12 mouse cellular contexts compared by ENCODE assay signal in genomic region chr5:115493441-115493840, GRCm38 (mm10). TPM values are rescaled to one million over a fixed set of nuclear protein-coding genes. Genes with fewer than 3 reads are reported as not detected.
DNase-seq lines count a peak whose midpoint lies in the region; ATAC-seq and TF ChIP-seq lines count a peak whose summit lies in the region.
"Had no signal": no experiment of that assay in that cellular context is flagged by ENCODE, and none has a peak within 500 bp of the region (broad histone marks: within the 10 kb centered on the region; RNA-seq: fewer than 3 reads in every experiment).

No protein-coding gene starts in this region.

- H3K9me3 ChIP-seq in heart, embryonic 10.5 days = no peaks in the 10 kb centered on the region
- no peaks in the 10 kb centered on the region for H3K9me3 ChIP-seq in lung, postnatal 0 days (ENCODE audit: low read length)
- H3K9me3 ChIP-seq in embryonic facial prominence, embryonic 14.5 days (ENCODE audit: control insufficient read depth, low read length) = no peaks in the 10 kb centered on the region
- no peaks in the 10 kb centered on the region for H3K9me3 ChIP-seq in stomach, embryonic 16.5 days (replicated peaks; ENCODE audit: control insufficient read depth, low read length)

- H3K9ac ChIP-seq in lung, postnatal 0 days (replicated peaks; ENCODE audit: low read depth) = no peak overlapping the region
- H3K9ac ChIP-seq in embryonic facial prominence, embryonic 14.5 days (ENCODE audit: low read depth, low read length) = no peak overlapping the region
- H3K9ac ChIP-seq in stomach, embryonic 16.5 days (ENCODE audit: low read length) = peak overlapping the region; percentile 26; the same call in 1 of the 2 replicates

- 54% methylated on average over 5 of the region's 5 CpGs for WGBS in heart, embryonic 10.5 days
- WGBS in lung, postnatal 0 days = 30% methylated on average over 5 of the region's 5 CpGs
- WGBS in embryonic facial prominence, embryonic 14.5 days = 24% methylated on average over 5 of the region's 5 CpGs
- 46% methylated on average over 5 of the region's 5 CpGs for WGBS in stomach, embryonic 16.5 days

- H3K36me3 ChIP-seq in heart, embryonic 10.5 days = no peaks in the 10 kb centered on the region
- no peaks in the 10 kb centered on the region for H3K36me3 ChIP-seq in lung, postnatal 0 days (ENCODE audit: insufficient read depth, low read length)
- H3K36me3 ChIP-seq in embryonic facial prominence, embryonic 14.5 days (ENCODE audit: control insufficient read depth, insufficient read depth, low read length) = no peaks in the 10 kb centered on the region
- no peaks in the 10 kb centered on the region for H3K36me3 ChIP-seq in stomach, embryonic 16.5 days (ENCODE audit: control insufficient read depth, insufficient read depth, low read length)

- H3K27ac ChIP-seq in heart, embryonic 10.5 days = peak overlapping the region; percentile 13; the same call in 1 of the 2 replicates
- peak overlapping the region; percentile 80 for H3K27ac ChIP-seq in lung, postnatal 0 days (ENCODE audit: low read length)
- H3K27ac ChIP-seq in embryonic facial prominence, embryonic 14.5 days (replicated peaks; ENCODE audit: low read depth, low read length) = peak overlapping the region; percentile 84
- peak overlapping the region; percentile 79 for H3K27ac ChIP-seq in stomach, embryonic 16.5 days (ENCODE audit: low read length)

- H3K27me3 ChIP-seq in heart, embryonic 10.5 days (ENCODE audit: insufficient read depth, poor library complexity, severe bottlenecking) = no peaks in the 10 kb centered on the region
- H3K27me3 ChIP-seq in lung, postnatal 0 days (replicated peaks; ENCODE audit: insufficient read depth, low read length) = no peaks in the 10 kb centered on the region
- H3K27me3 ChIP-seq in embryonic facial prominence, embryonic 14.5 days (replicated peaks; ENCODE audit: control insufficient read depth, insufficient read depth, low read length) = no peaks in the 10 kb centered on the region
- no peaks in the 10 kb centered on the region for H3K27me3 ChIP-seq in stomach, embryonic 16.5 days (ENCODE audit: control insufficient read depth, insufficient read depth, low read length)

- no peak overlapping the region for H3K4me3 ChIP-seq in heart, embryonic 10.5 days
- no peak overlapping the region for H3K4me3 ChIP-seq in lung, postnatal 0 days (ENCODE audit: low read depth, low read length)
- H3K4me3 ChIP-seq in embryonic facial prominence, embryonic 14.5 days (ENCODE audit: low read depth, low read length) = no peak overlapping the region
- no peak overlapping the region for H3K4me3 ChIP-seq in stomach, embryonic 16.5 days (replicated peaks; ENCODE audit: low read length)
- H3K4me3 ChIP-seq: erythroblast, embryonic 14.5 days had no signal

- no peak for TF ChIP-seq CTCF in lung, postnatal 0 days (IDR thresholded peaks at IDR 0.05)

- DNase-seq in heart, embryonic 10.5 days (ENCODE audit: low spot score) = no peak
- DNase-seq in heart, postnatal 14 days = no peak
- peak; percentile 54 for DNase-seq in lung, postnatal 0 days (ENCODE audit: low spot score)
- no peak for DNase-seq in lung, adult 18-20 months
- peak; percentile 90 for DNase-seq in embryonic facial prominence, embryonic 14.5 days (ENCODE audit: low spot score)
- DNase-seq in left cerebral cortex, postnatal 36 days (ENCODE audit: low spot score in 2 of 2) = no peak
- DNase-seq in kidney, adult 9 months = no peak

- intact Hi-C loops in heart, postnatal 14 days (cut with DNase I) = no loop called here
- intact Hi-C loops in left cerebral cortex, postnatal 36 days (cut with DNase I) = no loop called here

- H3K4me1 ChIP-seq in heart, embryonic 10.5 days = peaks cover 27% of the 10 kb centered on the region
- H3K4me1 ChIP-seq in lung, postnatal 0 days (ENCODE audit: insufficient read depth, low read depth, low read length) = peaks cover 9% of the 10 kb centered on the region; the same call in 1 of the 2 replicates
- H3K4me1 ChIP-seq in embryonic facial prominence, embryonic 14.5 days (ENCODE audit: control insufficient read depth, insufficient read depth, low read length) = peaks cover 22% of the 10 kb centered on the region
- H3K4me1 ChIP-seq in stomach, embryonic 16.5 days (ENCODE audit: control insufficient read depth, insufficient read depth, low read length) = peaks cover 23% of the 10 kb centered on the region

- no peak overlapping the region for H3K4me2 ChIP-seq in lung, postnatal 0 days (replicated peaks; ENCODE audit: low read depth, low read length)
- peak overlapping the region; percentile 1; the same call in 1 of the 2 replicates for H3K4me2 ChIP-seq in embryonic facial prominence, embryonic 14.5 days (ENCODE audit: low read depth, low read length)
- no peak overlapping the region for H3K4me2 ChIP-seq in stomach, embryonic 16.5 days (ENCODE audit: low read depth, low read length)

- no peak for TF ChIP-seq EP300 in lung, postnatal 0 days (IDR thresholded peaks at IDR 0.05)

- ATAC-seq in lung, postnatal 0 days = no peak
- ATAC-seq in embryonic facial prominence, embryonic 14.5 days (ENCODE audit: low read depth) = no peak
- ATAC-seq in stomach, embryonic 16.5 days (ENCODE audit: insufficient read depth, low FRiP score) = no peak
- ATAC-seq: activated CD4-positive, CD25-positive, alpha-beta regulatory T cell, adult 4 months had no signal

RNA-seq across cellular contexts. Expression of gene Sirt4, which starts 8.9 kb away (rescaled TPM):
- polyA plus RNA-seq in heart, embryonic 10.5 days (2016; fragmentation: Nextera tagmentation; extraction: Ambion mirVana) = 18.7 and 19.0 TPM in 2 replicates
- 10 to 100 TPM; 17.9 to 18.7 TPM for total RNA-seq in heart, postnatal 14 days (2021)
- 15.7 and 18.0 TPM in 2 replicates for polyA plus RNA-seq in lung, postnatal 0 days (2015; fragmentation: Nextera tagmentation; extraction: Ambion mirVana)
- 13.9 and 20.3 TPM in 2 replicates for polyA plus RNA-seq in embryonic facial prominence, embryonic 14.5 days (2014; fragmentation: Nextera tagmentation; extraction: Ambion mirVana)
- polyA plus RNA-seq in stomach, embryonic 16.5 days (2015; fragmentation: Nextera tagmentation; extraction: Ambion mirVana) = 24.4 and 28.0 TPM in 2 replicates
- 10 to 100 TPM; 19.7 to 51.7 TPM for total RNA-seq in left cerebral cortex, postnatal 36 days (2021)

RNA-seq across cellular contexts. Expression of gene Pxn, which starts 13.0 kb away (rescaled TPM):
- 30.3 and 31.9 TPM in 2 replicates for polyA plus RNA-seq in heart, embryonic 10.5 days (2016; fragmentation: Nextera tagmentation; extraction: Ambion mirVana)
- total RNA-seq in heart, postnatal 14 days (2021) = 10 to 100 TPM; 52.4 to 54.2 TPM
- 56.4 and 59.3 TPM in 2 replicates for polyA plus RNA-seq in lung, postnatal 0 days (2015; fragmentation: Nextera tagmentation; extraction: Ambion mirVana)
- polyA plus RNA-seq in embryonic facial prominence, embryonic 14.5 days (2014; fragmentation: Nextera tagmentation; extraction: Ambion mirVana) = 28.6 and 28.8 TPM in 2 replicates
- 41.9 and 44.5 TPM in 2 replicates for polyA plus RNA-seq in stomach, embryonic 16.5 days (2015; fragmentation: Nextera tagmentation; extraction: Ambion mirVana)
- total RNA-seq in left cerebral cortex, postnatal 36 days (2021) = 10 to 100 TPM; 15.1 to 24.7 TPM

RNA-seq across cellular contexts. Expression of gene Pla2g1b, which starts 27.4 kb away (rescaled TPM):
- 0.48 and 1.4 TPM in 2 replicates for polyA plus RNA-seq in heart, embryonic 10.5 days (2016; fragmentation: Nextera tagmentation; extraction: Ambion mirVana)
- not detected for total RNA-seq in heart, postnatal 14 days (2021)
- 70.5 and 71.7 TPM in 2 replicates for polyA plus RNA-seq in lung, postnatal 0 days (2015; fragmentation: Nextera tagmentation; extraction: Ambion mirVana)
- polyA plus RNA-seq in embryonic facial prominence, embryonic 14.5 days (2014; fragmentation: Nextera tagmentation; extraction: Ambion mirVana) = not detected in 2 replicates
- polyA plus RNA-seq in stomach, embryonic 16.5 days (2015; fragmentation: Nextera tagmentation; extraction: Ambion mirVana) = 16.6 and 20.5 TPM in 2 replicates
- total RNA-seq in left cerebral cortex, postnatal 36 days (2021) = not detected
- total RNA-seq: gastrocnemius, adult 8-10 months; left cerebral cortex, adult 8-10 months had no signal
- polyA plus RNA-seq: activated CD4-positive, CD25-positive, alpha-beta regulatory T cell, adult 4 months; erythroblast, embryonic 14.5 days had no signal

Comparison
In these comparisons a context has a peak if more than half of its experiments do, and no peak if none do; other contexts are left out.
1. DNase-seq: peak in lung, postnatal 0 days (single experiment) and embryonic facial prominence, embryonic 14.5 days (single experiment); none in heart, embryonic 10.5 days (single experiment), heart, postnatal 14 days (0 of 2), lung, adult 18-20 months (0 of 2), left cerebral cortex, postnatal 36 days (0 of 2) and kidney, adult 9 months (single experiment).
2. H3K27ac ChIP-seq: peak in every context shown above with its lines; median percentile 84 in embryonic facial prominence, embryonic 14.5 days; 80 in lung, postnatal 0 days; 79 in stomach, embryonic 16.5 days; 13 in heart, embryonic 10.5 days.